Mouse (Mus musculus) liver, postnatal 0 days (tissue): ENCODE results near the gene Tmem41b. TPM values are rescaled to one million over a fixed set of nuclear protein-coding genes. Genes with fewer than 3 reads are reported as not detected.
A peak's percentile ranks its signal among the peaks of the same experiment; 100 is the strongest.

Experiments used
- ATAC-seq: fragments of 200-750 bp; cut with Nextera tagmentation; 2 replicates; pipeline ENCODE4 v1.8.0; 2017; ENCODE audit warnings: mild to moderate bottlenecking, moderate library complexity
- DNase-seq: peaks from one replicate; pipeline ENCODE4 v3.0.0-alpha.2; 2016
- H3K27ac ChIP-seq: fragments of 300-500 bp; sonication (generic); 2 replicates; pipeline ENCODE4 v1.5.1; 2014; ENCODE audit warnings: antibody characterized with exemption, moderate library complexity, mild to moderate bottlenecking, low read depth
- H3K27me3 ChIP-seq: fragments of 300-500 bp; sonication (generic); 2 replicates; pipeline ENCODE4 v1.6.1; 2014; ENCODE audit warnings: low read length, control low read depth, mixed read lengths; ENCODE audit not compliant: insufficient read depth
- H3K36me3 ChIP-seq: fragments of 300-500 bp; sonication (generic); replicated peaks from 2 replicates; pipeline ENCODE4 v1.6.1; 2014; ENCODE audit warnings: mild to moderate bottlenecking, control low read depth, low read length, moderate library complexity, mixed read lengths; ENCODE audit not compliant: insufficient read depth
- H3K4me1 ChIP-seq: fragments of 300-500 bp; sonication (generic); 2 replicates; pipeline ENCODE4 v1.6.1; 2014; ENCODE audit warnings: antibody characterized with exemption, mild to moderate bottlenecking, control low read depth; ENCODE audit not compliant: insufficient read depth
- H3K4me2 ChIP-seq: fragments of 300-500 bp; sonication (generic); 2 replicates; pipeline ENCODE4 v1.6.1; 2014; ENCODE audit warnings: low read depth, mild to moderate bottlenecking, low read length, moderate library complexity, mixed read lengths
- H3K4me3 ChIP-seq: fragments of 300-500 bp; sonication (generic); 2 replicates; pipeline ENCODE4 v1.5.1; 2014; ENCODE audit warnings: low read depth, low read length
- H3K9ac ChIP-seq: fragments of 300-500 bp; sonication (generic); replicated peaks from 2 replicates; pipeline ENCODE4 v1.6.1; 2014; ENCODE audit warnings: mild to moderate bottlenecking, moderate library complexity
- H3K9me3 ChIP-seq: fragments of 300-500 bp; sonication (generic); 2 replicates; pipeline ENCODE4 v1.6.1; 2016; ENCODE audit warnings: mild to moderate bottlenecking, control low read depth, low read length, mixed read lengths
- CTCF ChIP-seq: sonication (generic); IDR thresholded peaks from 2 replicates; pipeline ENCODE4 v1.5.1; 2016; ENCODE audit warnings: antibody characterized with exemption, low read depth
- EP300 ChIP-seq: IDR thresholded peaks from 2 replicates; pipeline ENCODE4 v1.6.1; 2016; ENCODE audit warnings: antibody characterized with exemption, low read depth, mild to moderate bottlenecking
- WGBS: fragments of 180-500 bp; shearing (Covaris S2); extraction: QIAGEN DNeasy Blood & Tissue Kit; methylation state at CpG from one replicate; pipeline ENCODE4 v1.1.7; 2014; ENCODE audit not compliant: insufficient replicate concordance; 5-methylcytosine and 5-hydroxymethylcytosine counted together
- polyA plus RNA-seq: library from polyadenylated mRNA; unstranded; fragments of >200 nt; fragmentation: Nextera tagmentation; extraction: Ambion mirVana; gene quantifications from 2 replicates; pipeline ENCODE4 v1.2.1, GENCODE M21; 2015

Tmem41b gene
- polyA plus RNA-seq, 1 experiment from 2014 or later = 26.9 TPM

DNA sequence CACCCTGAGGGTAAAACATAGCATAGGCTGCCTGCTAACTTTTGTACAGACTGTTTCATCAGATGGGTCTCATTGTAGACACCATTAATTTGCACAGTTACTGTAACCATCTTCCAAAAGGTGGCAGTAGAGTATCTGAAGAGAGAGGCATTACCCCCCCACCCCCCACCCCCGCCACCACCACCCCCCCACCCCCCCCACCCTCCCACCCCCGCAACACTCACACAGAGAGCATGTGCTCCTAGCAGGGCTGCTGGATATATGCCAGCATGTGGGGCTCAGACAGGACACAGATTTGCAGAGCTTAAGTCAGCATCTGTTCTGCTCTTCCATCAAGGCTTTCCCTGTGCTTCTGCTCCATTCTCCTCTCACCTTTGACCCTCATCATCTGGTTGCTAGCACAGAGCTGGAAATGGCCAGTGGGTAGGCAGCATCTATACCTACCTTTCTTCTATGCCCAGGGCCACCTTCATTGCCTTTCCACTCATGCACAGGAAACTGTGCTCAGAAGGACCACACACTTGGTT is 17.7 kb downstream of the Tmem41b start:
- WGBS = 8% methylated on average over 2 of the region's 2 CpGs
- Histone ChIP-seq H3K4me1 (no peaks in the 10 kb centered on the region), H3K9me3 (no peaks in the 10 kb centered on the region), H3K27ac (no peak overlapping the region), H3K4me3 (no peak overlapping the region), H3K4me2 (no peak overlapping the region), H3K36me3 (peaks cover 7% of the 10 kb centered on the region), H3K9ac (no peak overlapping the region), H3K27me3 (no peaks in the 10 kb centered on the region)
- ATAC-seq = peak; percentile 13; the same call in 1 of the 2 replicates
- DNase-seq = no peak
- TF ChIP-seq CTCF = no peak
- no peak for TF ChIP-seq EP300

GRCm38 (mm10) chr7:109967805-109968579 is 18.7 kb downstream of the Tmem41b start:
- DNase-seq (peak; percentile 37), ATAC-seq (peak; percentile 51; the same call in 1 of the 2 replicates)
- TF ChIP-seq CTCF (no peak), EP300 (no peak)
- Histone ChIP-seq H3K4me2 (no peak overlapping the region), H3K4me3 (no peak overlapping the region), H3K36me3 (peaks cover 7% of the 10 kb centered on the region), H3K4me1 (no peaks in the 10 kb centered on the region), H3K9me3 (no peaks in the 10 kb centered on the region), H3K27ac (0 out of 2 replicates have a peak overlapping the region, but pooled peaks have one; percentile 16), H3K9ac (no peak overlapping the region), H3K27me3 (no peaks in the 10 kb centered on the region)
- WGBS = 55% methylated on average over 11 of the region's 11 CpGs

DNA sequence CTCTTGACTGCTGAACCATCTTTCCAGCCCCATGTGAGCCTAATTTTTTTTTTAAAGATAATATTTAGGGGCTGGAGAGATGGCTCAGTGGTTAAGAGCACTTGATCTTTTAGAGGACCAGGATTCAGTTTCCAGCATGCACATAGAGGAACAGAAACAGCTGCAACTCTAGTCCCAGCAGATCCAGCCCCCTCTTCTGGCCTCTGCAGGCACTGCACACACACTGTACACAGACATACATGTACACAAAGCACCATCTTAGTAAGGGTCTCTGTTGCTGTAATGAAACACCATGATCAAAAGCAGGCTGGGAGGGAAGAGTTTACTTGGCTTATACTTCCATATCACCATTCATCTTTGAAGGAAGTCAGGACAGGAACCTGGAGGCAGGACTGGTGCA is 21.1 kb downstream of the Tmem41b start:
- Histone ChIP-seq H3K4me2 (no peak overlapping the region), H3K9ac (no peak overlapping the region)

GRCm38 (mm10) chr7:109963707-109964106 is 23.0 kb downstream of the Tmem41b start:
- 90% methylated on average over 4 of the region's 4 CpGs for whole genome bisulfite sequencing
- Histone ChIP-seq H3K4me2 (no peak overlapping the region), H3K36me3 (no peaks in the 10 kb centered on the region), H3K27me3 (no peaks in the 10 kb centered on the region), H3K9me3 (no peaks in the 10 kb centered on the region), H3K4me1 (peaks cover 6% of the 10 kb centered on the region), H3K9ac (no peak overlapping the region), H3K4me3 (no peak overlapping the region), H3K27ac (no peak overlapping the region)
- ATAC-seq (no peak), DNase-seq (no peak)
- TF ChIP-seq CTCF (peak; percentile 30), EP300 (no peak)

More for the DNA sequence above, 21.1 kb downstream of the Tmem41b start:
- ATAC-seq (no peak), DNase-seq (no peak)
- Histone ChIP-seq H3K27me3 (no peaks in the 10 kb centered on the region), H3K9me3 (no peaks in the 10 kb centered on the region), H3K4me1 (0 out of 2 replicates have a peak, but pooled peaks cover 2% of the 10 kb centered on the region), H3K36me3 (no peaks in the 10 kb centered on the region), H3K4me3 (no peak overlapping the region), H3K27ac (no peak overlapping the region)
- TF ChIP-seq CTCF (peak; percentile 36), EP300 (no peak)

DNA sequence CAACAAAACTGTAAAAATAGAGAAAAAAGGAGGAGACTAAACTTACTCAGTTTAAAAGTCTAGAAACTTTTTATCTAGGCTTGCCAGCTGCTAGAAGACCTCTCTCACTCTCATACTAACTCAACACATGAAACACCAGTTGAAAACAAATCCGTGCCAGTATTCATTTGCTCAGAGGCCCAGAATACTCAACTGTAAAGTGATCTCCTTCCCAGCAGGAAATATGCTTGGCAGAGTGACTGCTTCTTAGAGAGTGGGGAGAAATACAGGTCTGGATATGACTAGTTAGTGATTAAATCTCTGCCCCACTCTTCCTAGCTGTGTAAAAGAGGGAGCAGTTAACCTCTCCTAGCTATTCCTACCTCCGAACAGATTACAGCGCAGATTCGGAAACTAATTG is 24.1 kb downstream of the Tmem41b start:
- Histone ChIP-seq H3K36me3 (no peaks in the 10 kb centered on the region), H3K9ac (no peak overlapping the region), H3K27me3 (no peaks in the 10 kb centered on the region), H3K9me3 (no peaks in the 10 kb centered on the region), H3K4me2 (no peak overlapping the region), H3K27ac (no peak overlapping the region), H3K4me3 (no peak overlapping the region), H3K4me1 (peaks cover 16% of the 10 kb centered on the region)
- no peak for DNase-seq
- 77% methylated on average over 4 of the region's 4 CpGs for WGBS
- ATAC-seq = no peak
- TF ChIP-seq EP300 (no peak), CTCF (no peak)

DNA sequence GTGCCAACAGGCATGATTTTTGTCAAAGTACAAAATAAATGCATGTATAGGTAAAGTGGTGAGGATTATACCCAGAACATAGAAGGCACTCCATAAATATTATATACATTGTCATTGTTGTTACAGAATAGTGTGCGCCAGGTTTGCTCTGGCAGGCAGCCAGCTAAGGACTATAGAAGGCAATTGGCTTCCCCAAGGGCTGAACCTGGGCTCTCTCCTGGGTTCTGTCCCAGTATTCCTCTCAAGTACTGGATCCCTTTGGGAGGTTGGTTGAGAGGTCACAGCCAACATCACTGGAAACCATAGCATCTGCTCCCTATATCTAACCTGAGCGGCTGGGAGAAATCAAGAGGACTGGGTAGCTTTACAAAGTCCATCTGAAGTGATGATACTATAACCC is 25.2 kb downstream of the Tmem41b start:
- Histone ChIP-seq H3K9me3 (no peaks in the 10 kb centered on the region), H3K27ac (no peak overlapping the region), H3K36me3 (no peaks in the 10 kb centered on the region), H3K4me3 (no peak overlapping the region), H3K4me1 (peaks cover 24% of the 10 kb centered on the region), H3K9ac (no peak overlapping the region), H3K27me3 (no peaks in the 10 kb centered on the region), H3K4me2 (no peak overlapping the region)
- ATAC-seq = no peak
- TF ChIP-seq CTCF (no peak), EP300 (no peak)
- WGBS = 81% methylated on average over 2 of the region's 2 CpGs
- no peak for DNase-seq
